Mouse (Mus musculus): Measurements from ENCODE around the gene Olfr960.

The Olfr960 gene

DNA sequence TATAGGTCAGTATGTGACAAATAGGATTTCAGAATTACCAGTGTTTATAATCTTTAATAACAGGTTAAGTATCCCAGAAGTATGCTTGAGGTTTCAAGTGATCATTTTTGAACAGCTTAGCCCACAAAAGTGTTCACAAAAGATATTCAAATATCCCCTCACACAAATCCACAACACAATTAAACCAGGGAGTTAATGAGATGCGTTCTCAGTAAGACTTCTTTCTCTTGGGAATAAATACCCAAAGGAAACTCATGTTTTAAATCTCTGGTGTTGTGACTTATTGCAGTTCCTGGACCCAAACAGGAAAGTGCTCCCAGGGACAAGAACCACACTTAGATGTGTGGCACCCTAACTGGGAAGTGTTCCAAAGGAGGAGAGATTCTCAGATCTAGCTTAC is at the start of gene Olfr960:
Olfr960 (plus strand) TSS at position 301 of the 400 bp plus-strand sequence.
- DNase-seq (ENCODE audit: low spot score in 2 of 2), result no peak

DNA sequence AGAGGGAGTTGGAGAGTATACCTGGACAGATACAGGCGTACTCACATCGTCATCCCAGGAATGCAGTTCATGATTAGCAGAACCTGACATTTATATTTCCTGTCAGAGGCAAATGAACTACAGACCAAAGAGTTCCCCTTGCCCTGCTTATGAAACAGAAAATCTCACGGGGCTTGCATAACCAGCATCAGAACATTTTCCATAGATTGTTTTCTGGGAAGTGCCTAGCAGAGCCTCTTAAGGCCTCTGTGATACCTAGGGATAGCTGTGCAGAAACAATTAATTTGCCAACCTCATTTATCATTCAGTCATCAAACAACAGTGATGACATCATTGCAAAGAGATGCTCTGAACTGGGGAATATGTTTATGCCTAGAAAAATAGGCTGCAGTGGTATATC is 45.7 kb upstream of the Olfr960 start, which contains the start of gene Olfr959:
Olfr959 (minus strand) TSS at position 101 of the 400 bp plus-strand sequence.
- DNase-seq (ENCODE audit: low spot score in 2 of 2), result no peak

DNA sequence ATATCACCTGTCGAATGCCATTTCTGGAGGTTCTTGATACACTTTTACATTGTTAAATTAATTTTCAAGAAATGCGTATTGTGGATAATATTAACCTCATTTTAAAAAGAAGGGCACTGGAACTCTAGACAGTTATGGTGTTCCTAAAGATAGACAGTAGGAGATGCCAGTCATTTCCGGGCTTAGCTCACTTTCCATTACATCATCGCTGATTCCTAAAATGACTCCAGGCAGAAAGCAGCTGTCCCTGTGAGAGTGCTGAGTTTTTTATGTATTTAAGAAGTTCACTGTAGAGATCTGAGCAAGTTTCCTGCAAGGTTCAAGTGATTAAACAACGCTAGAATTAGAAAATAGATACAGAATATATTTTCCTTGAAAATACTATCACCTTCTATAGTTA is 44.1 kb upstream of the Olfr960 start:
- no peak for DNase-seq (ENCODE audit: low spot score in 2 of 2)

GRCm38 (mm10) chr9:39602536-39603332 is 18.4 kb upstream of the Olfr960 start:
- peak in 1 of 2 experiments; percentile 3 for DNase-seq (ENCODE audit: low spot score in 2 of 2)

GRCm38 (mm10) chr9:39603333-39603845 is 17.8 kb upstream of the Olfr960 start:
- peak in 1 of 2 experiments; percentile 4 for DNase-seq (ENCODE audit: low spot score in 2 of 2)

GRCm38 (mm10) chr9:39603999-39604453 is 17.1 kb upstream of the Olfr960 start, which contains the start of gene AW551984:
TSS of gene AW551984 (minus strand) at chr9:39604403.
- DNase-seq (ENCODE audit: low spot score in 2 of 2), result peak in 1 of 2 experiments; percentile 2

GRCm38 (mm10) chr9:39608497-39608896 is 12.7 kb upstream of the Olfr960 start:
- DNase-seq (ENCODE audit: low spot score in 2 of 2), result no peak

DNA sequence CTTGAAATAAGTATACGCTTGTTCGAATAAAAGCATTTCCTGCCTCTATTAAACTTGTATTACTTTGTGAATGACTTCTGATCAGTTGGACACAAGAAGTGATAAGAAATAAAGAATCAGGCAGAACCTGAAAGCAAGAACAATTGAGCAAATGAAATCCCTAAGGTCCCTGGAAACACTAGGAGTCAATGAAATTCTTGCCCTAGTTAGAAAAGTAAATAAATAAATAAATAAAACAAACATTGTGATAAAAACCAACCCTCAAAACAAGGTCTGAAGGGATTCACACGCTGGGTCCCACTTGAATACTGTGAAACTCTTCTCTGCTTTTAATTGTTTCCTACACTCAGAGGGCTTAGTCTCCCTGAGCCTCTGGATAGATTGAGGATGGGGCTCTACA is 10.8 kb upstream of the Olfr960 start, which contains the start of gene Olfr148:
Olfr148 (plus strand) TSS at position 301 of the 400 bp plus-strand sequence.
- no peak for DNase-seq (ENCODE audit: low spot score in 2 of 2)

DNA sequence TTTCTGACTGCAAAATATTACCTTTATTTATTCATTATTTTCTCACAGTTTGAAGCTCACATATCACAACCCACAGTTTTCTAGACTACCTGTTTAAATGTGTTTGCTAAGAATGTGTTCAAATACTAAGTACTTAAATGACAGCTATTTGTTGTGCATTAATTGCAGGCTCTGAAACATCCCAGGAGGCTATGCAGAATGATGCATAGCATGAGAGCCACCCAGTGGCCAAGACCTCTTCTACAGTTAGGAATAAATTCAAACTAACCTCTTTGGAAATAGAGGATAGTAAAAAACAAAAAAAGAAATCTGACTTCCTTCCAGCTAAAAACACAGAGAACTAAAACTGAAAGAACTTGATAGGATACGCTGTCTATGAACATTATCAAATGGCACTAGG is 9.2 kb upstream of the Olfr960 start:
- no peak for DNase-seq (ENCODE audit: low spot score in 2 of 2)

GRCm38 (mm10) chr9:39623783-39624182 is 2.6 kb downstream of the Olfr960 start:
- no peak for DNase-seq (ENCODE audit: low spot score in 2 of 2)

- DNase-seq (ENCODE audit: low spot score in 2 of 2), result no peak
Measured at GRCm38 (mm10) chr9:39624711-39625110, 3.5 kb downstream of the Olfr960 start.

- no peak for DNase-seq (ENCODE audit: low spot score in 2 of 2)
Measured at GRCm38 (mm10) chr9:39629069-39629468, 7.9 kb downstream of the Olfr960 start.

DNA sequence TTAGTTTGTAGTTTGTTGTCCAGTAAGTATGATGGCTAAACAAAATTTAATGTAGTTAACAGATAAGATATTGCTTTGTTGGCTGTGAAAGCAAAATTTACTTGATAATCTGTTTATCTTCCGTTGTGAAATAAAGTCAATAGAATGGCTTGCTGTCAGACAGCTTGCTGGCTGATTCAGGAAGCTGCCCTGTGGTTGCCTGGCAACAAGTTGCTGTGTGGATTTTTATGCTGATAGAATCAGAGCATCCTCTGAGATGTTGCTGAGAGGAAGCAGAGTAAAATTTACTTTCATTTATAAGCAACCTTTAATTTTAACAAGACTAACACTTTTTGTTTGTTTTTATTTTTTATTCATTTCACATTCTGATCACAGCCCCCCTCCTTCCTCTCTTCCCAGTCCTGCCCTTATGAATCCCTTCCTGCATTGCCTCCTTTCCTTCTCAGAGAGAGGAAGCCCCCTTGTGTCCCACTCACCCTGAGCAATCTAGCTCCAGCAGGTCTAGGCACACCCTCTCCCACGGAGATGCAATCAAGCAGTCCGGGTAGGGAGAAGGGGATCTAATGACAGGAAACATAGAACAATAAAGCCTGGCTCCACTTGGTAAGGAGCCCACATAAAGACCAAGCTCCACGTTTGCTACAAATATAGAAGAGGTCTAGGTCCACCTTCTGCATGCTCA is 12.9 kb downstream of the Olfr960 start:
- no peak for DNase-seq (ENCODE audit: low spot score in 2 of 2)

GRCm38 (mm10) chr9:39644785-39645184 is 23.6 kb downstream of the Olfr960 start, which contains the start of gene Olfr961:
TSS of gene Olfr961 (plus strand) at chr9:39645085.
- DNase-seq (ENCODE audit: low spot score in 2 of 2), result no peak

- DNase-seq (ENCODE audit: low spot score in 2 of 2), result no peak
Measured at GRCm38 (mm10) chr9:39647382-39647781, 26.2 kb downstream of the Olfr960 start.

- DNase-seq (ENCODE audit: low spot score in 2 of 2), result no peak
Measured at GRCm38 (mm10) chr9:39654756-39655396, 33.7 kb downstream of the Olfr960 start.

DNA sequence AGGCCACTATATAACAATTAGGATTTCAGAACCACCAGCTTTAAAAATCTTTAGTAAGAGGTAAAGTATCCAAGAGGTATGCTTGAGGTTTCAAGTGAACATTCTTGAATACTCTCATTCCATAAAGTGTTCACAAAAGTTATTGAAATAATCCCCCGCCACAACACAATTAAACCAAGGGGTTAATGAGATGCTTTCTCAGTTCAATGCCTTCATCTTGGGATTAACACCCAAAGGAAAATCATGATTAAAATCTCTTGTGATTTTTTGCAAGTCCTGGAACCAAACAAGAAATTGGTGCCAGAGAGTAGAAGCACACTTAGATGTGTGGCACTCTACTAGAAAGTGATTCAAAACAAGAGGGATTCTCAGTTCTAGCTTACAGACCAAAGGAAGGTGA is 45.7 kb downstream of the Olfr960 start, which contains the start of gene Olfr963:
Olfr963 (plus strand) TSS at position 301 of the 400 bp plus-strand sequence.
- DNase-seq (ENCODE audit: low spot score in 2 of 2), result no peak

DNA sequence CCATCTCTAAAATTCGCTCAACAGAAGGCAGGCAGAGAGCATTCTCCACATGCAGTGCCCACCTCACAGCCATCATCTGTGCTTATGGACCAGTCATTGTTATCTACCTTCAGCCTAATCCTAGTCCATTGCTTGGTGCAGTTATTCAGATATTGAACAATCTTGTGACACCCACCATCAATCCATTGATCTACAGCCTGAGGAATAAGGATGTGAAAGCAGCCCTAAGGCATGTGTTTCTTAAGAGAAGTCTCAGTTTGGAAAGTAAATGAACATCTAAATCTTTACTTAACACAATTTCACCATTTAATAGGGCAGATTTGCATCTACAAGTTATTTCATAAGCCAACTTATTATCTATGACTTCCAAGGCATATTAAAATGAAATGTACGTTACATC is 48.5 kb downstream of the Olfr960 start:
- DNase-seq (ENCODE audit: low spot score in 2 of 2), result no peak

Measured in cerebellum, postnatal 4 days (tissue).